Comparison of ENCODE assay signal across 17 mouse cellular contexts in the genomic region with DNA sequence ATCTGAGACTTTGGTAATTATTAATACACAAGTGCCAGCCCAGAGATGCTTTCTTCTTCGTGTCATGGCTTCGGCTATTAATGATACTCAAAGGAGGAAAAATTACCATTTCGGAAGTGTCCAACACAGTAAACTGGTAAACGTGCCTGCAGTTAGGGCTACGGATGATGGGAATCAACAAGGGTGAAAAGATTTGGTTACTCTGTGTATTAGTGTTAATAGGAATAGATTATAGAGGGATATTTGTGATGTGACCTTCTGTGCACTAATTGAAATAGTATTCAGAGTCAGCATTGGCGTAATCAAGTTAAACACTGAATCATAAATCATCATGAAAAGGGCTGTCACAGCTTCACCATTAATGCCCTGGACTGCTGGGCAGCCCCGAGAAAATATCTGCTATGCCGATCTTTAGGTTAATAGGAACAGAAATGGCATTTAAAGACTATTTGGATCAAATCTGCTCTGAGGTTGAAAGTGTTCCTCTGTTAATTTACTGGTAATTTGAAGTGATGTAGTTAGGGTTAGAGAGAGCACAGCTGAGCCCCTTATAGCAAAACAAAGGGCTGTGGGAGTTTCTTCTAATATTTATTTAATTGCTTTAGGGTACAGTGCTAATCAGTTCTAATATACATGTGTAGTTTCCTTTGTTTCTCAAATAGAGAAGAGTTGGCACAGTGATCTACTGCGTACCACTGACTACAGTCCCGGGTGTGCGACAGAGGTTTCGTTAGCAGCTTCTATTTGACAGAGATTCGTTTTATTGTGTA.
DNase-seq lines count a peak whose midpoint lies in the region; ATAC-seq and TF ChIP-seq lines count a peak whose summit lies in the region.
"Had no signal": no experiment of that assay in that cellular context is flagged by ENCODE, and none has a peak within 500 bp of the region (broad histone marks: within the 10 kb centered on the region; RNA-seq: fewer than 3 reads in every experiment).

No protein-coding gene starts in this region.

- no peak overlapping the region for H3K9ac ChIP-seq in midbrain, embryonic 12.5 days (replicated peaks)
- H3K9ac ChIP-seq in midbrain, postnatal 0 days (replicated peaks; ENCODE audit: low read length, poor library complexity, severe bottlenecking) = no peak overlapping the region
- no peak overlapping the region for H3K9ac ChIP-seq in forebrain, embryonic 13.5 days
- H3K9ac ChIP-seq in hindbrain, embryonic 15.5 days = no peak overlapping the region
- H3K9ac ChIP-seq in neural tube, embryonic 15.5 days (replicated peaks) = no peak overlapping the region
- H3K9ac ChIP-seq: embryonic facial prominence, embryonic 13.5 days; heart, embryonic 13.5 days had no signal

- no peaks in the 10 kb centered on the region for H3K27me3 ChIP-seq in midbrain, embryonic 12.5 days
- no peaks in the 10 kb centered on the region for H3K27me3 ChIP-seq in midbrain, postnatal 0 days (ENCODE audit: insufficient read depth, low read length)
- no peaks in the 10 kb centered on the region for H3K27me3 ChIP-seq in forebrain, embryonic 13.5 days
- H3K27me3 ChIP-seq in hindbrain, embryonic 15.5 days = no peaks in the 10 kb centered on the region
- no peaks in the 10 kb centered on the region for H3K27me3 ChIP-seq in neural tube, embryonic 15.5 days (replicated peaks)
- H3K27me3 ChIP-seq: embryonic facial prominence, embryonic 13.5 days; heart, embryonic 13.5 days; megakaryocyte, embryonic 14.5 days had no signal

- H3K36me3 ChIP-seq in midbrain, embryonic 12.5 days = no peaks in the 10 kb centered on the region
- H3K36me3 ChIP-seq in midbrain, postnatal 0 days (ENCODE audit: insufficient read depth, low read length) = no peaks in the 10 kb centered on the region
- no peaks in the 10 kb centered on the region for H3K36me3 ChIP-seq in forebrain, embryonic 13.5 days (ENCODE audit: poor library complexity, severe bottlenecking)
- H3K36me3 ChIP-seq in hindbrain, embryonic 15.5 days = no peaks in the 10 kb centered on the region
- no peaks in the 10 kb centered on the region for H3K36me3 ChIP-seq in neural tube, embryonic 15.5 days
- H3K36me3 ChIP-seq: embryonic facial prominence, embryonic 13.5 days; heart, embryonic 13.5 days had no signal

- no peak overlapping the region for H3K4me3 ChIP-seq in midbrain, embryonic 12.5 days
- H3K4me3 ChIP-seq in midbrain, postnatal 0 days (ENCODE audit: low read depth, low read length) = no peak overlapping the region
- H3K4me3 ChIP-seq in forebrain, embryonic 13.5 days = no peak overlapping the region
- no peak overlapping the region for H3K4me3 ChIP-seq in hindbrain, embryonic 15.5 days
- H3K4me3 ChIP-seq in neural tube, embryonic 15.5 days (replicated peaks) = no peak overlapping the region
- H3K4me3 ChIP-seq: embryonic facial prominence, embryonic 13.5 days; heart, embryonic 13.5 days; megakaryocyte, embryonic 14.5 days had no signal

- DNase-seq in midbrain, postnatal 0 days (ENCODE audit: low spot score) = no peak
- DNase-seq in heart, postnatal 14 days = no peak
- no peak for DNase-seq in spleen, postnatal 36 days (ENCODE audit: low spot score in 2 of 2)
- no peak for DNase-seq in thymus, postnatal 10 days (ENCODE audit: low spot score in 2 of 2)
- DNase-seq: adrenal gland, postnatal 10 days; cerebellum, postnatal 14 days; gastrocnemius, postnatal 10 days; thymus, postnatal 25 days had no signal

- no peak overlapping the region for H3K4me2 ChIP-seq in midbrain, embryonic 12.5 days (replicated peaks)
- no peak overlapping the region for H3K4me2 ChIP-seq in midbrain, postnatal 0 days (ENCODE audit: low read depth, low read length, poor library complexity, severe bottlenecking)
- peak overlapping the region; percentile 30 for H3K4me2 ChIP-seq in forebrain, embryonic 13.5 days
- peak overlapping the region; percentile 34 for H3K4me2 ChIP-seq in hindbrain, embryonic 15.5 days
- H3K4me2 ChIP-seq in neural tube, embryonic 15.5 days = peak overlapping the region; percentile 27
- H3K4me2 ChIP-seq: embryonic facial prominence, embryonic 13.5 days; heart, embryonic 13.5 days; liver, embryonic 11.5 days had no signal

- intact Hi-C loops in heart, postnatal 14 days (cut with DNase I) = no loop called here

- ATAC-seq in midbrain, embryonic 12.5 days (ENCODE audit: low FRiP score, low read depth) = peak; percentile 10; the same call in 1 of the 2 replicates
- no peak for ATAC-seq in midbrain, postnatal 0 days (ENCODE audit: low FRiP score)
- ATAC-seq in forebrain, embryonic 13.5 days = peak; percentile 70
- peak; percentile 38 for ATAC-seq in hindbrain, embryonic 15.5 days (ENCODE audit: low FRiP score, low read depth)
- peak; percentile 19; the same call in 1 of the 2 replicates for ATAC-seq in neural tube, embryonic 15.5 days (ENCODE audit: low FRiP score)
- ATAC-seq: lung, postnatal 0 days had no signal

- WGBS in midbrain, embryonic 12.5 days = 74% methylated on average over 13 of the region's 13 CpGs
- 66% methylated on average over 13 of the region's 13 CpGs for WGBS in midbrain, postnatal 0 days
- WGBS in forebrain, embryonic 13.5 days = 45% methylated on average over 13 of the region's 13 CpGs
- WGBS in hindbrain, embryonic 15.5 days = 30% methylated on average over 13 of the region's 13 CpGs
- 21% methylated on average over 13 of the region's 13 CpGs for WGBS in neural tube, embryonic 15.5 days

- TF ChIP-seq CTCF in midbrain, postnatal 0 days (IDR thresholded peaks at IDR 0.05) = no peak

- H3K27ac ChIP-seq in midbrain, embryonic 12.5 days (replicated peaks) = no peak overlapping the region
- H3K27ac ChIP-seq in midbrain, postnatal 0 days (ENCODE audit: low read depth, low read length) = no peak overlapping the region
- H3K27ac ChIP-seq in forebrain, embryonic 13.5 days = no peak overlapping the region
- H3K27ac ChIP-seq in hindbrain, embryonic 15.5 days (replicated peaks) = no peak overlapping the region
- no peak overlapping the region for H3K27ac ChIP-seq in neural tube, embryonic 15.5 days (replicated peaks)
- H3K27ac ChIP-seq: embryonic facial prominence, embryonic 13.5 days; heart, embryonic 13.5 days had no signal

- H3K9me3 ChIP-seq in midbrain, embryonic 12.5 days = no peaks in the 10 kb centered on the region
- H3K9me3 ChIP-seq in midbrain, postnatal 0 days (ENCODE audit: low read length) = no peaks in the 10 kb centered on the region
- H3K9me3 ChIP-seq in forebrain, embryonic 13.5 days (replicated peaks) = no peaks in the 10 kb centered on the region
- H3K9me3 ChIP-seq in hindbrain, embryonic 15.5 days = no peaks in the 10 kb centered on the region
- H3K9me3 ChIP-seq in neural tube, embryonic 15.5 days (replicated peaks) = no peaks in the 10 kb centered on the region
- H3K9me3 ChIP-seq: embryonic facial prominence, embryonic 13.5 days; heart, embryonic 13.5 days; megakaryocyte, embryonic 14.5 days had no signal

- H3K4me1 ChIP-seq in midbrain, embryonic 12.5 days = peaks cover 11% of the 10 kb centered on the region
- no peaks in the 10 kb centered on the region for H3K4me1 ChIP-seq in midbrain, postnatal 0 days (ENCODE audit: insufficient read depth, low read length)
- H3K4me1 ChIP-seq in forebrain, embryonic 13.5 days = peaks cover 25% of the 10 kb centered on the region
- peaks cover 13% of the 10 kb centered on the region for H3K4me1 ChIP-seq in hindbrain, embryonic 15.5 days (replicated peaks)
- H3K4me1 ChIP-seq in neural tube, embryonic 15.5 days = peaks cover 13% of the 10 kb centered on the region
- H3K4me1 ChIP-seq: embryonic facial prominence, embryonic 13.5 days; heart, embryonic 13.5 days; megakaryocyte, embryonic 14.5 days had no signal

Comparison
In these comparisons a context has a peak if more than half of its experiments do, and no peak if none do; other contexts are left out.
1. H3K4me2 ChIP-seq: peak in forebrain, embryonic 13.5 days (single experiment), hindbrain, embryonic 15.5 days (single experiment) and neural tube, embryonic 15.5 days (single experiment); none in midbrain, embryonic 12.5 days (single experiment) and midbrain, postnatal 0 days (single experiment).